Mouse (Mus musculus): ENCODE measurements around the gene Cpt1a. TPM values are rescaled to one million over a fixed set of nuclear protein-coding genes. Genes with fewer than 3 reads are reported as not detected.

Cpt1a gene
- polyA plus RNA-seq, 1 experiment: 23.1 TPM

GRCm38 (mm10) chr19:3325771-3326478 lies 3.8 kb downstream of the Cpt1a start:
- no peak for TF ChIP-seq POLR2A (IDR thresholded peaks at IDR 0.05; ENCODE audit: borderline replicate concordance, extremely low read depth, insufficient read depth, insufficient read length, poor library complexity, severe bottlenecking)
- TF ChIP-seq CTCF (IDR thresholded peaks at IDR 0.05; ENCODE audit: borderline replicate concordance, extremely low read depth, insufficient read depth, insufficient read length): no peak

DNA sequence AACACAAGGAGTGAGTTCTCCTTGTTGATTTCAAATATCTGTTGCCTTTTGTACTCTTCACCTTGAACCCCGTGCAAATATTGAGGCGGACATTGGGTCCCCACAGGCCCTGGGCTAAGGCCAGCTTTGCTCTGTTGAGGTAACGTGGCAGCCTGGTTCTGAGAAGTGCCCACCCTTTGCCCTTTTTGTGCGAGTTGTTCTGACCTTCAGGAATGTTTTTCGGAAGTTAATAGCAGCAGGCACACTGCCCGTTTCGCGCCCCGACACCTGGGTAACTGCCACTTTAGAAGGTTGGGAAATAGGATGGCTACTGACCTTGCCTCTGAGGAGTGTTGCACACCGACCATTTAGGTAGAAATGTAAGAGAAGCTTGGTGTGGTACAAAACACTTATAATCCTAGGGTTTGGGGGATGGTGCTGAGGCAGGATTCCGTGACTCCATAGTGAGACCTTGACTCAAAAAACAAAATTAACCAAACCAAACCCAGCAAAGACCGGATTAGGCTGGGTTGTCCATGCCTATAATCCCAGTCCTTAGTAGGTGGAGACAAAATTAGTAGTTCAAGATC lies 4.4 kb downstream of the Cpt1a start:
- TF ChIP-seq POLR2A (IDR thresholded peaks at IDR 0.05; ENCODE audit: borderline replicate concordance, extremely low read depth, insufficient read depth, insufficient read length, poor library complexity, severe bottlenecking) (no peak), CTCF (IDR thresholded peaks at IDR 0.05; ENCODE audit: borderline replicate concordance, extremely low read depth, insufficient read depth, insufficient read length) (no peak)
- DNase-seq (ENCODE audit: low read depth): no peak

More at GRCm38 (mm10) chr19:3325771-3326478, 3.8 kb downstream of the Cpt1a start:
- peak; percentile 86 for DNase-seq (ENCODE audit: low read depth)

DNA sequence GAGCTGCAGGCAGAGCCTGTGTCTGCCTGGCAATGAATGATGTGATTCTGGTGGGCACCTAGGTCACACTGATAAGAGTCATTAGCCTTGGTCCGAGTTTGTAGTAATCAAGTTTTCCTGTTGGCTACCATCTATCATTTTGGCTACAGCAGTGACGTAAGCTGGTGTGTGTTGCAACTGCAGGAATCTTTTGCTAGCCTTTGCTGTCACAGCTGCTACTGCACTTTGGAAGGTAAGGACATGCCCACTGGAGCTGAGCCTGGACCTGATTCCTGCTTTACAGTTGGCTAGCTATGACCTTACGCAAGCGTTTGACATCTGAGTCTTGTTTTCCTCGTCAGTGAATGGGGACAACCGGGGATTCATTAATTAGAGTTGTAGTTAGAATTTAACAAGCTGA lies 11.1 kb downstream of the Cpt1a start:
- no peak for DNase-seq (ENCODE audit: low read depth)
- no peak for TF ChIP-seq CTCF (IDR thresholded peaks at IDR 0.05; ENCODE audit: borderline replicate concordance, extremely low read depth, insufficient read depth, insufficient read length)

DNA sequence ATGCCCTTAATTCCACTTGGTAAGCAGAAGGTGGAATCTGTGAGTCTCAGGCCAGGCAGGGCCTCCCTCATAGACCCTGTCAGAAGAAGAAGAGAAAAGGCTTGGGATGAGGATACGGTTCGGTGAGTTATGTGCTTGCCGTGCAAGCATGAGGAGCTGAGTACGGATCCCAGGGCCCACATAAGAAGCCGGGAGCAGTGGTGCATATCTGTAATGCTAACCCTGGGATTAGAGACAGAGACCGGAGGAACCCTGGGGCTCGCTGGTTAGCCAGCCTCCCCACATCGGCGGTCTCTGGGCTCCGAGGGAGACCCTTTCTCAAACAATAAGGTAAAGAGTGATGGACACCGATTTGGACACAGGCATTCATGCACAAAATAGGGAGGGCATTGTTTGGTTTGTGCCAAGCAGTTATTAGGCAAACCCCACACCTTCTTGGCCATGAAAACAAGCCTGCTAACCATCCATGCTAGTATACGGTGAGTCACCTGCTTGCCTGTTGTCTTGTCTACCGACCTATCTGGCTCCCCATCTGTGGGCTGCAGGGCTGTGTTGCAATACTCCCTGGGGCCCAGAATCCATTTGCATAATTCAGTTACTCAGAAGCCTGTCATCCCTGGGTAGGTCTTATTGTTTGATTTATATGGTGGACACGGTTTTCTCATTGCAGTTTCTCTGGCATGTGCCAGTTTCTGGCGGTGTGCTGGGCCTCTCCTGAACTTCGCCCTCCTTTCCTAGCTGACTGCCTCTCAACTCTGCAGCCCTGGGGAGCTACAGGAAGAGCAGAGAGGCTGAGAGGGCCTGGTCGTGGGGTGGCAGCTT lies 11.8 kb downstream of the Cpt1a start:
- TF ChIP-seq POLR2A (IDR thresholded peaks at IDR 0.05; ENCODE audit: borderline replicate concordance, extremely low read depth, insufficient read depth, insufficient read length, poor library complexity, severe bottlenecking): no peak
- TF ChIP-seq CTCF (IDR thresholded peaks at IDR 0.05; ENCODE audit: borderline replicate concordance, extremely low read depth, insufficient read depth, insufficient read length): no peak
- DNase-seq (ENCODE audit: low read depth): peak; percentile 50

- no peak for DNase-seq (ENCODE audit: low read depth)
- TF ChIP-seq CTCF (IDR thresholded peaks at IDR 0.05; ENCODE audit: borderline replicate concordance, extremely low read depth, insufficient read depth, insufficient read length) (no peak), POLR2A (IDR thresholded peaks at IDR 0.05; ENCODE audit: borderline replicate concordance, extremely low read depth, insufficient read depth, insufficient read length, poor library complexity, severe bottlenecking) (no peak)
Measured at GRCm38 (mm10) chr19:3334550-3334949, 12.4 kb downstream of the Cpt1a start.

DNA sequence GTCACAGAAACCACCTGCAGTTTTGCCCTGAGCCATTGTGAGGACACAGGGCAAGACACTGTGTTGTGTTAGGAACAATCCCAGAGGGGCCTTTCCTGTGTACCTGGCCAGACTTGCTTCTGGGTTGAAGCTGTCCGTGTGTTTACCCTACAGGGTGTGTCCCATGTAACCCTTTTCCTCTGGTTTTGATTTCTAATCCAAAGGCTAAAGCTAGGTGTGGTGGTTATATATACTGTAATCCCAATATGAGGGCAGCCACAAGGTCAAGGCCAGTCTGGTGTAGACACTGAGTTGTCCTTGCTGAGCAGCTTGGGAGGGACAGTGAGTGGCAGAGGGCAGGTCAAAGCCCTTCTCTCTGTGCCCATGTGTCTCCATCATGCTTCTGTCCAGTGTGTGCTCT lies 13.8 kb downstream of the Cpt1a start:
- TF ChIP-seq POLR2A (IDR thresholded peaks at IDR 0.05; ENCODE audit: borderline replicate concordance, extremely low read depth, insufficient read depth, insufficient read length, poor library complexity, severe bottlenecking) (no peak), CTCF (IDR thresholded peaks at IDR 0.05; ENCODE audit: borderline replicate concordance, extremely low read depth, insufficient read depth, insufficient read length) (no peak)
- DNase-seq (ENCODE audit: low read depth): no peak

GRCm38 (mm10) chr19:3336485-3337255 lies 14.5 kb downstream of the Cpt1a start:
- TF ChIP-seq POLR2A (IDR thresholded peaks at IDR 0.05; ENCODE audit: borderline replicate concordance, extremely low read depth, insufficient read depth, insufficient read length, poor library complexity, severe bottlenecking) (no peak), CTCF (IDR thresholded peaks at IDR 0.05; ENCODE audit: borderline replicate concordance, extremely low read depth, insufficient read depth, insufficient read length) (no peak)
- no peak for DNase-seq (ENCODE audit: low read depth)

- no peak for DNase-seq (ENCODE audit: low read depth)
- no peak for TF ChIP-seq POLR2A (IDR thresholded peaks at IDR 0.05; ENCODE audit: borderline replicate concordance, extremely low read depth, insufficient read depth, insufficient read length, poor library complexity, severe bottlenecking)
- TF ChIP-seq CTCF (IDR thresholded peaks at IDR 0.05; ENCODE audit: borderline replicate concordance, extremely low read depth, insufficient read depth, insufficient read length): no peak
Measured at GRCm38 (mm10) chr19:3339187-3339586, 17.1 kb downstream of the Cpt1a start.

DNA sequence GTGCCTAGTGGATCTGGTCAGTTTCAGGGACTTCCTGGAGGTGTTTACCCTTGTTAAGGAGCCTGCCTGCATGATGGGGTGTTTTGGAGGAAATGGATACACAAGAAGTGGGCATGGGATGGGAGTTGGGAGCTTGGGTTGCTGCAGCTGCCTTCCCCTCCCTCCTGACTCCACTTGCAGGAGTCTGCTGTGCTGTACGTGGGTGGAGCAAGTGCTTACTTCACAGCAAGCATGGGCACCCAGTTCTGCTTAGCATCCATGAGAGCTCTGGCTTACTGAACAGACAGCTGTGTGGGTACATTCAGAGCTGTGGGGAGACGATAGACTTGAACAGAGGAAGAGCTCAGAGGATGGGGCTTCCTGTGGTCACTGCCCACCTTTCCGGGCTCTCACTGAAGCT lies 18.9 kb downstream of the Cpt1a start:
- TF ChIP-seq POLR2A (IDR thresholded peaks at IDR 0.05; ENCODE audit: borderline replicate concordance, extremely low read depth, insufficient read depth, insufficient read length, poor library complexity, severe bottlenecking) (no peak), CTCF (IDR thresholded peaks at IDR 0.05; ENCODE audit: borderline replicate concordance, extremely low read depth, insufficient read depth, insufficient read length) (no peak)
- DNase-seq (ENCODE audit: low read depth): no peak

GRCm38 (mm10) chr19:3343929-3344328 lies 21.8 kb downstream of the Cpt1a start:
- no peak for DNase-seq (ENCODE audit: low read depth)
- TF ChIP-seq POLR2A (IDR thresholded peaks at IDR 0.05; ENCODE audit: borderline replicate concordance, extremely low read depth, insufficient read depth, insufficient read length, poor library complexity, severe bottlenecking): no peak
- no peak for TF ChIP-seq CTCF (IDR thresholded peaks at IDR 0.05; ENCODE audit: borderline replicate concordance, extremely low read depth, insufficient read depth, insufficient read length)

All from brain, embryonic 14.5 days (tissue).